Mouse (Mus musculus) forebrain, embryonic 15.5 days (tissue): ENCODE data around the gene Unc45a. TPM values are rescaled to one million over a fixed set of nuclear protein-coding genes. Genes with fewer than 3 reads are reported as not detected.

Source experiments
- ATAC-seq: fragments of 200-750 bp; cut with Nextera tagmentation; replicated peaks from 2 replicates; pipeline ENCODE4 v1.8.0; 2017; ENCODE audit warnings: mild to moderate bottlenecking, moderate TSS enrichment, moderate library complexity
- H3K27ac ChIP-seq: fragments of 300-500 bp; sonication (generic); replicated peaks from 2 replicates; pipeline ENCODE4 v1.5.1; 2015; ENCODE audit warnings: mild to moderate bottlenecking, inconsistent platforms
- H3K27me3 ChIP-seq: fragments of 300-500 bp; sonication (generic); 2 replicates; pipeline ENCODE4 v1.6.1; 2015; ENCODE audit warnings: inconsistent platforms
- H3K36me3 ChIP-seq: fragments of 300-500 bp; sonication (generic); 2 replicates; pipeline ENCODE4 v1.6.1; 2015; ENCODE audit warnings: mild to moderate bottlenecking, inconsistent platforms
- H3K4me1 ChIP-seq: fragments of 300-500 bp; sonication (generic); 2 replicates; pipeline ENCODE4 v1.6.1; 2015; ENCODE audit warnings: inconsistent platforms
- H3K4me2 ChIP-seq: fragments of 300-500 bp; sonication (generic); replicated peaks from 2 replicates; pipeline ENCODE4 v1.6.1; 2015; ENCODE audit warnings: mild to moderate bottlenecking, inconsistent platforms
- H3K4me3 ChIP-seq: fragments of 300-500 bp; sonication (generic); 2 replicates; pipeline ENCODE4 v1.5.1; 2015; ENCODE audit warnings: mild to moderate bottlenecking, inconsistent platforms
- H3K9ac ChIP-seq: fragments of 300-500 bp; sonication (generic); replicated peaks from 2 replicates; pipeline ENCODE4 v1.6.1; 2015; ENCODE audit warnings: mild to moderate bottlenecking, inconsistent platforms
- H3K9me3 ChIP-seq: fragments of 300-500 bp; sonication (generic); 2 replicates; pipeline ENCODE4 v1.6.1; 2016; ENCODE audit warnings: inconsistent platforms
- WGBS: fragments of 180-500 bp; shearing (Covaris S2); methylation state at CpG from one replicate; pipeline ENCODE4 v1.1.7; 2015; ENCODE audit warnings: mixed read lengths; 5-methylcytosine and 5-hydroxymethylcytosine counted together
- polyA plus RNA-seq: library from polyadenylated mRNA; unstranded; fragments of >200 nt; fragmentation: Nextera tagmentation; extraction: Ambion mirVana; gene quantifications from 2 replicates; pipeline ENCODE4 v1.2.1, GENCODE M21; 2015

The Unc45a gene
- polyA plus RNA-seq, 1 experiment from 2014 or later, result 48.2 TPM

- Histone ChIP-seq H3K4me1 (no peaks in the 10 kb centered on the region), H3K9ac (no peak overlapping the region), H3K27ac (no peak overlapping the region), H3K9me3 (no peaks in the 10 kb centered on the region), H3K4me3 (no peak overlapping the region), H3K27me3 (no peaks in the 10 kb centered on the region), H3K36me3 (peaks cover 84% of the 10 kb centered on the region), H3K4me2 (no peak overlapping the region)
- no peak for ATAC-seq
- WGBS, result 87% methylated on average over 3 of the region's 3 CpGs
These were observed 19.6 kb upstream of the Unc45a start for GRCm38 (mm10) chr7:80360435-80360834.

- no peak for ATAC-seq
- WGBS, result 45% methylated on average over 4 of the region's 4 CpGs
- peaks cover 80% of the 10 kb centered on the region for H3K36me3 ChIP-seq
These were observed 17.2 kb upstream of the Unc45a start for GRCm38 (mm10) chr7:80358039-80358438.

GRCm38 (mm10) chr7:80357156-80357555 lies 16.4 kb upstream of the Unc45a start:
- no peak overlapping the region for H3K27ac ChIP-seq
- no peak for ATAC-seq

More at GRCm38 (mm10) chr7:80358039-80358438, 17.2 kb upstream of the Unc45a start:
- Histone ChIP-seq H3K4me2 (no peak overlapping the region), H3K4me3 (no peak overlapping the region), H3K27ac (no peak overlapping the region), H3K9ac (no peak overlapping the region), H3K4me1 (no peaks in the 10 kb centered on the region), H3K9me3 (no peaks in the 10 kb centered on the region), H3K27me3 (no peaks in the 10 kb centered on the region)

DNA sequence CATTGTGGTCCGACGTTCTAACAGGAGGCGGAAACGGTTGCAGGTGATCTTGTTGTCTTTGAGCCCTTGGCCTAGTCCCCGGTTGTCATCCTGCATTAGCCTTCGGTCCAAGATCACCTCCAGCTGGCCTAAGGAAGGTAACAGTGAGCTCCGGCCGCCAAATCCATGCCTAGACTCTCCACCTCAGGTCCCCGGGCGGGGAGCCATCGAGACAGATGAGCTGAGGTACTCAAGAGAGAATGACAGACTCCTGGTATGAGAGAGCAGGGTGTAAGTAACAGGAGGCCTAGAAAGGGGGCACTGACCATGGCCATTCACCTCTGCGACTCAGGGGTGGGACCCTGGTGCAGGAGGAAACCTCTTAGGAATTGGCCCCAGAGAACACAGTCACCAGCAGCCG lies 15.5 kb upstream of the Unc45a start:
- H3K36me3 ChIP-seq, result peaks cover 78% of the 10 kb centered on the region
- H3K4me2 ChIP-seq, result no peak overlapping the region
- no peaks in the 10 kb centered on the region for H3K9me3 ChIP-seq
- H3K4me1 ChIP-seq, result no peaks in the 10 kb centered on the region
- no peak overlapping the region for H3K9ac ChIP-seq
- ATAC-seq, result no peak
- no peaks in the 10 kb centered on the region for H3K27me3 ChIP-seq
- no peak overlapping the region for H3K27ac ChIP-seq
- whole genome bisulfite sequencing, result 89% methylated on average over 13 of the region's 13 CpGs
- no peak overlapping the region for H3K4me3 ChIP-seq

More at GRCm38 (mm10) chr7:80357156-80357555, 16.4 kb upstream of the Unc45a start:
- no peak overlapping the region for H3K4me3 ChIP-seq
- 18% methylated on average over 8 of the region's 8 CpGs for WGBS
- peaks cover 79% of the 10 kb centered on the region for H3K36me3 ChIP-seq
- H3K9me3 ChIP-seq, result no peaks in the 10 kb centered on the region
- no peak overlapping the region for H3K9ac ChIP-seq
- no peaks in the 10 kb centered on the region for H3K27me3 ChIP-seq
- no peak overlapping the region for H3K4me2 ChIP-seq
- H3K4me1 ChIP-seq, result no peaks in the 10 kb centered on the region

DNA sequence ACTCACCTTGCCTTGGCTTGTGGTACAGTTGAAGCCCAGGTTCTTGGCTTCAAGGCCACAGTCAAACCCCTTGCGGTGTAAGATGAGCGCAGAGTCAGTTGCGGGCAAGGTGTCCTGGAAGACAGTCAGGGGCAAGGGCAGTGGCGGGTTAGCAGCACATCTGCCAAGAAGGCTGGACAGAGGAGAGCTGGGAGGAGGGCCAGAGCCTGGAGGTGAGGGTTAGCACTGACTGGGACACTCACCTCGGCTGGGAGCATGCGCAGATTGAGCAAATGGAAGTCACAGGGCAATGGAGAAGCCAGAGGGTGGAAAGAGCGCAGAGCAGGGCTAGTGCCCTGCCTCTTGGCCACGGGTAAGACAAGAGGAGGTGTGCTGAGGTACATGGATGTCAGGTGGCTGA lies 12.1 kb upstream of the Unc45a start:
- peaks cover 61% of the 10 kb centered on the region for H3K36me3 ChIP-seq
- H3K9me3 ChIP-seq, result no peaks in the 10 kb centered on the region
- no peak for ATAC-seq
- H3K4me1 ChIP-seq, result no peaks in the 10 kb centered on the region
- H3K27ac ChIP-seq, result no peak overlapping the region
- no peak overlapping the region for H3K9ac ChIP-seq
- H3K4me3 ChIP-seq, result no peak overlapping the region
- H3K4me2 ChIP-seq, result no peak overlapping the region
- whole genome bisulfite sequencing, result 87% methylated on average over 8 of the region's 8 CpGs
- H3K27me3 ChIP-seq, result no peaks in the 10 kb centered on the region

GRCm38 (mm10) chr7:80350808-80351207 lies 10.0 kb upstream of the Unc45a start:
- no peaks in the 10 kb centered on the region for H3K27me3 ChIP-seq
- peaks cover 45% of the 10 kb centered on the region for H3K36me3 ChIP-seq
- H3K9ac ChIP-seq, result no peak overlapping the region
- H3K9me3 ChIP-seq, result no peaks in the 10 kb centered on the region
- 76% methylated on average over 2 of the region's 2 CpGs for WGBS
- H3K27ac ChIP-seq, result no peak overlapping the region
- no peak for ATAC-seq
- H3K4me1 ChIP-seq, result no peaks in the 10 kb centered on the region
- H3K4me3 ChIP-seq, result no peak overlapping the region
- no peak overlapping the region for H3K4me2 ChIP-seq

- peaks cover 8% of the 10 kb centered on the region for H3K4me1 ChIP-seq
- 74% methylated on average over 13 of the region's 13 CpGs for WGBS
These were observed 7.1 kb upstream of the Unc45a start for GRCm38 (mm10) chr7:80347670-80348586.

DNA sequence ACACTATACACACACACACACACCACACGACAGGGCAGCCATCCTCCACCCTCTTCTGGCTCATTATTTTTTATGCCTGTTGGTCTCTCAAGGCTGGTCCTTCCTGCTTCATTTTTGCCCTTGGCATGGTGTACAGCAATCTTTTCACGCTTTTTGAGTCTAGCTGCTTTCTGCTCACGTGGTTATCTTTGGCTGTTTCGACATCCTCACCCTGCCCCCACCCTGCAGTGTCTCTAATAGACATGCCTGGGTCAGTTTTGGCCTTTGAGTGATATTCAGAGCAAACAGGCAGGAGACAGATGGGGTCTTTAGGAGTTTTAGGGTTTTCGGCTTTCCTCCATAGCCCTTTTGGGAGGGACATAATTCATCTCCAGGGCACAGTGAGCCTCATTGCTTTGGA lies 6.0 kb upstream of the Unc45a start:
- H3K27ac ChIP-seq, result no peak overlapping the region
- no peaks in the 10 kb centered on the region for H3K9me3 ChIP-seq
- 93% methylated on average over 5 of the region's 5 CpGs for WGBS
- H3K9ac ChIP-seq, result no peak overlapping the region
- H3K27me3 ChIP-seq, result no peaks in the 10 kb centered on the region
- H3K4me3 ChIP-seq, result no peak overlapping the region
- H3K4me2 ChIP-seq, result no peak overlapping the region
- H3K4me1 ChIP-seq, result peaks cover 13% of the 10 kb centered on the region
- ATAC-seq, result no peak
- peaks cover 18% of the 10 kb centered on the region for H3K36me3 ChIP-seq

More at GRCm38 (mm10) chr7:80347670-80348586, 7.1 kb upstream of the Unc45a start:
- Histone ChIP-seq H3K27me3 (no peaks in the 10 kb centered on the region), H3K9ac (no peak overlapping the region), H3K27ac (no peak overlapping the region), H3K4me3 (no peak overlapping the region), H3K36me3 (peaks cover 27% of the 10 kb centered on the region), H3K4me2 (no peak overlapping the region), H3K9me3 (no peaks in the 10 kb centered on the region)
- no peak for ATAC-seq

DNA sequence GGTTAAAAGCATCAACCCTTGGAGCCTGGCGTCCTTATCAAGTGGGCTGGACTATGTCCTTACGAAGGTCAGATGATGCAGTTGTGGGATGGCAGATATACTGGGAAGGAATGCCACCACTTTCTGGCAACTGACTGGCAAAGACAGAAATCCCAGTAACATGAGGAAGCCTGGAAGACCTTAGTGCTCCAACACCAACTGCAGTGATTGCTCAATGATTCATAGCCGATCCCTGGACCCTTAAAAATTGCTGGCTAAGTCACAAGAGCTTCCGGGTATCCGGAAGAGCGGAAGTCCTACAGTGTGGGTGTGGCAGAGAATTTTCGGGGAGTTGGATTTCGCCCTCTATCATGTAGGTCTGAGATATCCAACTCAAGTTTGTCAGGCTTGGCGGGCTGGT lies 5.4 kb upstream of the Unc45a start:
- no peaks in the 10 kb centered on the region for H3K9me3 ChIP-seq
- H3K4me1 ChIP-seq, result peaks cover 14% of the 10 kb centered on the region
- H3K27me3 ChIP-seq, result no peaks in the 10 kb centered on the region
- no peak overlapping the region for H3K4me3 ChIP-seq
- H3K9ac ChIP-seq, result no peak overlapping the region
- WGBS, result 96% methylated on average over 9 of the region's 9 CpGs
- no peak overlapping the region for H3K27ac ChIP-seq
- H3K36me3 ChIP-seq, result peaks cover 13% of the 10 kb centered on the region
- H3K4me2 ChIP-seq, result no peak overlapping the region
- no peak for ATAC-seq

GRCm38 (mm10) chr7:80343270-80344018 lies 2.6 kb upstream of the Unc45a start:
- H3K4me1 ChIP-seq, result peaks cover 32% of the 10 kb centered on the region
- no peaks in the 10 kb centered on the region for H3K36me3 ChIP-seq
- peak overlapping the region; percentile 79 for H3K4me2 ChIP-seq
- peak overlapping the region; percentile 60 for H3K9ac ChIP-seq
- no peaks in the 10 kb centered on the region for H3K27me3 ChIP-seq
- H3K4me3 ChIP-seq, result peak overlapping the region; percentile 44
- 28% methylated on average over 19 of the region's 19 CpGs for WGBS
- H3K9me3 ChIP-seq, result no peaks in the 10 kb centered on the region
- peak overlapping the region; percentile 80 for H3K27ac ChIP-seq
- peak; percentile 9 for ATAC-seq

GRCm38 (mm10) chr7:80342858-80343257 lies 2.1 kb upstream of the Unc45a start, which contains the start of gene Hddc3:
Gene Hddc3 (plus strand): TSS chr7:80343104.
- no peaks in the 10 kb centered on the region for H3K36me3 ChIP-seq
- no peaks in the 10 kb centered on the region for H3K9me3 ChIP-seq
- H3K4me1 ChIP-seq, result peaks cover 37% of the 10 kb centered on the region
- H3K4me3 ChIP-seq, result peak within 1 kb of the TSS; percentile 44
- H3K27ac ChIP-seq, result peak within 1 kb of the TSS; percentile 80
- ATAC-seq, result peak; percentile 39
- peak within 1 kb of the TSS; percentile 60 for H3K9ac ChIP-seq
- under 1% methylated on average over 25 of the region's 25 CpGs for WGBS
- H3K4me2 ChIP-seq, result peak within 1 kb of the TSS; percentile 79
- no peaks in the 10 kb centered on the region for H3K27me3 ChIP-seq

DNA sequence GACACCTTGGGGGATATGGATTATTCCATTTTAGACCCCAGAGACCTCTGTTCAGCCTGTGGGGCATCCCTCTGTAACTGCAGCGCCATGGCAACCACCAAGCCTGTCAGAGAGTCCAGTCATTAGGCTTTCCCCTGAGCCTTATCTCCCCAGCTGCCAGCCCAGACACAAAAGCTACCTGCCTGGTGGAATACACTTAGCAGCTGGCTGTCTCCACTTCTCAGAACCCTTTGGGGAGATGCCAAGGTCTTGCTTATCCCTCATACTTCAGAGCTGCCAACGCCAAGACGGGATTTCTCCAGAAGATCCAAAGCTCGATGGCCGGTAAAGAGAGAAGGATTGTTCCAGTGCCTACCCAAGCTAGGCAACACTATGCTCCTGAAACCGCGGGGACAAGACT lies 988 bp upstream of the Unc45a start:
- no peak overlapping the region for H3K27ac ChIP-seq
- H3K4me3 ChIP-seq, result no peak overlapping the region
- H3K9me3 ChIP-seq, result no peaks in the 10 kb centered on the region
- no peak overlapping the region for H3K9ac ChIP-seq
- no peaks in the 10 kb centered on the region for H3K27me3 ChIP-seq
- peaks cover 39% of the 10 kb centered on the region for H3K4me1 ChIP-seq
- WGBS, result 79% methylated on average over 7 of the region's 7 CpGs
- H3K36me3 ChIP-seq, result peaks cover 7% of the 10 kb centered on the region
- no peak overlapping the region for H3K4me2 ChIP-seq
- no peak for ATAC-seq
